Comparison of ENCODE assay signal across 11 mouse cellular contexts in the genomic region with DNA sequence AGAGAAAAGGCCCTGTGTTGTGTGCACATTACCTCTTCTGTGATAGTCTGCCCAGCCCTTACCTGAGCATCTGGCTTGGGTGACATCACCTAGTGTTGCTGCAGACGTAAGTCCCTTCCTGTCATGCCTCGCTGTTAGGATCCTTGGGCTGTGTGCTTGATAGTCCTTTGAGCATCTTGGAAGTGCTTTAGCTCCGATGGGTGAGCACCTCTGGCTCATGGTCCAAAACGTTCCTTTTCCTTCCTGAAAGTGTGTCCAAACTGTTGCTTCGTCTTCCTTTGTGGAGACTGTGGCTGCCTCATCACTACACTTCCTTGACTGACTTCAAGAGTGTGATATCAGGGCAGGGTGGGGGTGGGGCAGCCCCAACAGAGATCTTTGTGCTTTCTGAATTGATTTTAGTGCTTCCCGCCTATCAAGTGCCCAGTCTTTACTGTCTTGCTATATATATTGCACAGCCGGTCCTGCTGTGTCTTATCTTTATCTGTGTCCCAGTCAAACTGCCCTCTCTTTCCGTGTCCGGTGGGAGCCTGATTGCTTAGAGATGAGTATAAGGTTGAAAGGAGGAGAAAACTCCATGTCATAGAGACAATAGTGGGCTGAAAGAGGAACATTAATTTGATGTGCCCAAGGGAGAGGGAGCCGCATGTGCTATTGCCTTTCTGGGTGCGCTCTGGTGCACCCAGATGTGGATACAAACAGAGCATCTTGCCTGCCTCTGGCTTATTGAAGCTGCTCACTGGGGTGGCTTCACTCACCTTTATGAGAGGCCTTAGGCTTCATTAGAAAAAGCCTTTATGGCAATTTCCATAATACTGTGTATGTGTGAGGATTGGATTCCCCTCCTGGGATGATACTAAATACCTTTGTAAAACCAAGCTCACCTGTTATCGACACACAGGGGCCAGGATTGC.
A peak's percentile ranks its signal among the peaks of the same experiment; 100 is the strongest.
DNase-seq lines count a peak whose midpoint lies in the region; ATAC-seq and TF ChIP-seq lines count a peak whose summit lies in the region.
"Had no signal": no experiment of that assay in that cellular context is flagged by ENCODE, and none has a peak within 500 bp of the region (broad histone marks: within the 10 kb centered on the region; RNA-seq: fewer than 3 reads in every experiment).

No protein-coding gene starts in this region.

- H3K27me3 ChIP-seq in liver, postnatal 0 days (ENCODE audit: insufficient read depth, low read length) = no peaks in the 10 kb centered on the region
- no peaks in the 10 kb centered on the region for H3K27me3 ChIP-seq in E14TG2a.4 (ENCODE audit: insufficient read depth, low read length)
- no peaks in the 10 kb centered on the region for H3K27me3 ChIP-seq in hindbrain, embryonic 14.5 days (ENCODE audit: control insufficient read depth, insufficient read depth, low read length)
- no peaks in the 10 kb centered on the region for H3K27me3 ChIP-seq in midbrain, embryonic 14.5 days (ENCODE audit: control insufficient read depth, insufficient read depth, low read length)

- no peak for TF ChIP-seq CTCF in liver, postnatal 0 days (IDR thresholded peaks at IDR 0.05; ENCODE audit: low read depth)
- no peak for TF ChIP-seq CTCF in E14TG2a.4 (conservative IDR thresholded peaks at IDR 0.05; ENCODE audit: low read length)

- no peak overlapping the region for H3K27ac ChIP-seq in liver, postnatal 0 days (ENCODE audit: low read depth)
- H3K27ac ChIP-seq in hindbrain, embryonic 14.5 days = peak overlapping the region; percentile 48
- H3K27ac ChIP-seq in midbrain, embryonic 14.5 days (replicated peaks; ENCODE audit: low read depth, low read length) = peak overlapping the region; percentile 66
- H3K27ac ChIP-seq: left cerebral cortex, adult 2 months had no signal

- no peaks in the 10 kb centered on the region for H3K9me3 ChIP-seq in liver, postnatal 0 days (ENCODE audit: low read length)
- no peaks in the 10 kb centered on the region for H3K9me3 ChIP-seq in E14TG2a.4 (ENCODE audit: low read length)
- no peaks in the 10 kb centered on the region for H3K9me3 ChIP-seq in hindbrain, embryonic 14.5 days (ENCODE audit: control insufficient read depth, low read length)
- H3K9me3 ChIP-seq in midbrain, embryonic 14.5 days (ENCODE audit: control insufficient read depth, low read length) = no peaks in the 10 kb centered on the region

- no peak for TF ChIP-seq EP300 in liver, postnatal 0 days (IDR thresholded peaks at IDR 0.05; ENCODE audit: low read depth)

- 52% methylated on average over 12 of the region's 12 CpGs for WGBS in liver, postnatal 0 days (ENCODE audit: insufficient replicate concordance)
- 48% methylated on average over 12 of the region's 12 CpGs for WGBS in hindbrain, embryonic 14.5 days
- 57% methylated on average over 12 of the region's 12 CpGs for WGBS in midbrain, embryonic 14.5 days

- H3K9ac ChIP-seq in liver, postnatal 0 days (replicated peaks) = no peak overlapping the region
- 0 out of 2 replicates have a peak overlapping the region, but pooled peaks have one; percentile 2 for H3K9ac ChIP-seq in hindbrain, embryonic 14.5 days
- no peak overlapping the region for H3K9ac ChIP-seq in midbrain, embryonic 14.5 days (replicated peaks; ENCODE audit: low read length)

- no peak overlapping the region for H3K4me3 ChIP-seq in liver, postnatal 0 days (ENCODE audit: low read depth, low read length)
- peak overlapping the region; percentile 58 for H3K4me3 ChIP-seq in E14TG2a.4 (replicated peaks; ENCODE audit: low read length)
- H3K4me3 ChIP-seq in hindbrain, embryonic 14.5 days (replicated peaks; ENCODE audit: low read length) = no peak overlapping the region
- H3K4me3 ChIP-seq in midbrain, embryonic 14.5 days (replicated peaks; ENCODE audit: low read depth, low read length) = no peak overlapping the region
- H3K4me3 ChIP-seq: left cerebral cortex, adult 2 months had no signal

- no peak for ATAC-seq in liver, postnatal 0 days
- ATAC-seq in hindbrain, embryonic 14.5 days (ENCODE audit: low FRiP score) = peak; percentile 12; the same call in 1 of the 2 replicates
- no peak for ATAC-seq in midbrain, embryonic 14.5 days (ENCODE audit: low FRiP score, low TSS enrichment)

- H3K36me3 ChIP-seq in liver, postnatal 0 days (replicated peaks; ENCODE audit: insufficient read depth, low read length) = no peaks in the 10 kb centered on the region
- peaks cover 20% of the 10 kb centered on the region; the same call in 1 of the 2 replicates for H3K36me3 ChIP-seq in E14TG2a.4 (ENCODE audit: insufficient read depth, low read length)
- no peaks in the 10 kb centered on the region for H3K36me3 ChIP-seq in hindbrain, embryonic 14.5 days (replicated peaks; ENCODE audit: control insufficient read depth, insufficient read depth)
- no peaks in the 10 kb centered on the region for H3K36me3 ChIP-seq in midbrain, embryonic 14.5 days (ENCODE audit: control insufficient read depth, insufficient read depth, low read length)

- H3K4me1 ChIP-seq in liver, postnatal 0 days (ENCODE audit: insufficient read depth) = peaks cover 9% of the 10 kb centered on the region; the same call in 1 of the 2 replicates
- H3K4me1 ChIP-seq in E14TG2a.4 (replicated peaks; ENCODE audit: low read depth, low read length) = peaks cover 93% of the 10 kb centered on the region
- H3K4me1 ChIP-seq in hindbrain, embryonic 14.5 days (replicated peaks; ENCODE audit: control insufficient read depth, insufficient read depth, low read length) = peaks cover 16% of the 10 kb centered on the region
- peaks cover 9% of the 10 kb centered on the region; the same call in 1 of the 2 replicates for H3K4me1 ChIP-seq in midbrain, embryonic 14.5 days (ENCODE audit: control insufficient read depth, insufficient read depth, low read length)

- peak; percentile 22 for DNase-seq in liver
- DNase-seq in liver, postnatal 0 days = no peak
- DNase-seq in hindbrain, embryonic 14.5 days (ENCODE audit: low spot score) = no peak
- DNase-seq in midbrain, embryonic 14.5 days = no peak
- no peak for DNase-seq in adrenal gland, postnatal 4 days (ENCODE audit: low spot score in 2 of 2)
- DNase-seq in urinary bladder, postnatal 4 days (ENCODE audit: low spot score in 2 of 2) = no peak
- DNase-seq in cerebellum, postnatal 25 days = no peak
- DNase-seq: cerebellum, postnatal 14 days; heart, adult 11 months had no signal

- no peak overlapping the region for H3K4me2 ChIP-seq in liver, postnatal 0 days (ENCODE audit: low read depth, low read length)
- no peak overlapping the region for H3K4me2 ChIP-seq in hindbrain, embryonic 14.5 days (replicated peaks)
- H3K4me2 ChIP-seq in midbrain, embryonic 14.5 days (ENCODE audit: low read length) = no peak overlapping the region
